Mouse (Mus musculus): ENCODE results near the gene Cldnd2.
"Not testable (repeated sequence)": the region's sequence is repeated elsewhere in the genome, so short reads cannot be mapped to it uniquely, and the experiment has no call there.

Gene Cldnd2

DNA sequence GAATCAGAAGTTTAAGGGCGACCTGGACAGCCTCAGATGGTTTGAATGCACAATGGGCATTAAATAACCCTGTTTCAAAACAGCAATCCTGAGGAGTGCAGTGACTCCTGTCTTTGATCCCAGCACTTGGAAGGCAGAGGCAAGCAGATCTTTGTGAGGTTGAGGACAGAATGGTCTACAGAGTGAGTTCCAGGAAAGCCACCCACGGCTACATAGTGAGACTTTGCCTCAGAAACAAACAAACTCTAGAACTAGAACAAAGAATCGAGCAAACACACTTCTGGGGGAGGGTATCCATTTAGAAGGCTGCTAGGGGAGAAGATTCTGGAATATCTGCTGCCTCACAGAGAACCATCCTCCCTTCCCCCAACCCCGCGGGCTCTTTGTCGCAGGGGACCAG lies at the start of gene Cldnd2:
TSS of gene Cldnd2 (plus strand) at position 301 of the 400 bp plus-strand sequence.
- DNase-seq (ENCODE audit: low read depth): no peak

DNA sequence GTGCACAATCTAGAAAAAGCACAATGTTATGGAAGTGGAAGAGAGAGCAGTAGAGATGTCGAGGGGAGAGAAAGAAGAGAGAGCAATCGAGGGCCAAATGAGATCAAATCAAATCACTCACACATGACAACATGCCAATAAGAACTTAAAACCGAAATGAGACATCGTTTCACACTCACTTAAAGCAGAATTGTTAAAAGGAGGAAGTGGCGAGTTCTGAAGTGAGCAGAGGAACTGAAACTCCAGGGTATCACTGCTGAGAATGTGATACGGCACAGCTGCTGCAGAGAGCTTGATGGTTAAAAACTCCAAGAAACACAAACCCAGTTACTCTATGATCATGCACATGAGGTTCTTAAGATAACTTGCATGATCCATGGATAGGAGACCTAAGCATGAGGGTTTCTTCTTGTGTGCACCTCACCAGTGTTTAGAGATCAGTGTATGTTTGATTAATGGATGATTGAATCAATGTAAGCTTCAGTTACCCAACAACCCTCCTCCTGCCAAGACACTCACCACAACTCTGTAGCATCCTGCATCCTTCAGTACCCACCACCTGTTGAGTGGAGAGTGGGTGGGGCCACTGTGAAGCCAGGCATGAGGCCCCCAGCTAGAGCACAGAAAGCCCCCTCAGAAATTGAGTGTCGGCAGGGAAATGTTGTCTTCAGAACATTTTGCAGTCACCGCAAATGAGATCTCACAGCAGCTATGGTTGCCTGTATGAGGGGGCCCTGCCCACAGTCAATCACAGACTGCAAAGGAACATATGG lies 48.0 kb upstream of the Cldnd2 start:
- no peak for DNase-seq (ENCODE audit: low read depth)

DNA sequence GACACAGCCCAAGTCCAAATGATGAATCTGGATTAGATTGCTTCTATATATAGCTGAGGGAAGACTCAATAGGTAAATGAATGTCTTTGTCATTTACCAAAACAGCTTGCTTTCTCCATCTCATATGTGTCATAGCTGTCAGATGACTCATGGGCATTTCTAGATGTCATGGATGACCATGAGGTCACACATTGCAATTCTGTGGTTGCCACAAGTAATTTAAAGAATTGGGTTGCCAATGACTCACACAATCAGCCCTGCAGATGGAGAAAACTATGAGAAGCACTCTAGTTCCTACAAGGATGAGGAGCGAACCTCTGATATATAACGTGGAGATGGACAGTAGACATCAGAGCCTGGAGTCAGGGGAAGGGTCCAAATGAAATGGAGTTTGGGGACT lies 41.1 kb upstream of the Cldnd2 start:
- DNase-seq (ENCODE audit: low read depth): peak; percentile 90

DNA sequence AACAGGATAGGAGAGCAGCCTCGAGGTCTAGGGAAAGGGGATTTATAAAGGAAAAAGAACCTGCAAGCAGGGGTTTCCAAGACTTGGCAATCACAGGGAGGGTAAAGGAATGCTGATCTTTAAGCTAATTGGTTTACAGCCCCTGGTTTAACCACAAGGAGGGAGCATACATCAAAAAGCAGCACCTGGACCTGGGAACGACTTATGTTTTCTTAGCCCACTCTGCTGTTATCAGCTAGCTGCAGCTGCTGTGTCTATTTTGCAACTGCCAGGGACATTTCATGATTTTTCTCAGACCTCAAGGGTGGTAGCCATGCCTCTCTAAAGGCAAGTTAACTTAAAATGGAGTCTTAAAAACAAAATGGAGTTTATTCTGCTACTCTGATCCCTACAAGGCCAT lies 37.9 kb upstream of the Cldnd2 start:
- no peak for DNase-seq (ENCODE audit: low read depth)

DNA sequence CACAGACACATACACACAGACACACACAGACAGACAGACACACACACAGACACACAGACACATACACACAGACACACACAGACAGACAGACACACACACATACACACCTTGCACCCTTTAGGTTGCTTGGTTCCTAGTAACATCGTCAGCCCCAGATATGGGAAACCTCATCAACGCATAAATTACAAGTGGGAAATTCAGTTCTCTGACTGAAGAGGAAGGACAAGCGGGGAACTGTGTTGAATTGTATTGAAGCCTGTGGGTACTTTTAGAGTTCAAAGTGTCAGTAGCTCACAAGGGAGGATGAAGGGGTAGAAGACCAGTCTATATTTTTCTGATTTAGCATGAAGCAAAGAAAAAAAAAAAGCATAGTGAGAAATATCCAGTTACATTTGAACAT lies 33.0 kb upstream of the Cldnd2 start:
- DNase-seq (ENCODE audit: low read depth): no peak

DNA sequence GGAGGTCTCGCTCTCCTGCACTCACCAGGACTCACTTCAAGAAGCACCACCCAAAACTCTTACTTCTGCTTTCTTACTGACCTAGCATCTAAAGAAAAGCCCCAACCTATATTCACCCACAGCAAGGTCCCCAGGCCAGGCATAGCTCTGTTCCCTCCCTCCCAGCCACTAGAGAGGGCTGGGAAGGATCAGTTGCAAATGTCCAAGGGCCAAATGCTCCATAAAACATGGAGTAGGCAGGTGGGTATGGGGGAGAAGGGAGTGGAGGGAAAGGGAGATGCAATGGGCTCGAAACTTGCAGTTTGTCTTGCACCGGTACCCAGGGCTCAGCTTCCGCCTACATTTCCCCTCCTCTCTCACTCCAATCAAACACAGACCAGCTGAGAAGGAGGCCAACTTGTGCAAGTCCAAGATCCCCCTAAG lies 32.4 kb upstream of the Cldnd2 start, which contains the start of gene Siglecg:
TSS of gene Siglecg (plus strand) at position 74 of the 423 bp plus-strand sequence.
- DNase-seq (ENCODE audit: low read depth): no peak

DNA sequence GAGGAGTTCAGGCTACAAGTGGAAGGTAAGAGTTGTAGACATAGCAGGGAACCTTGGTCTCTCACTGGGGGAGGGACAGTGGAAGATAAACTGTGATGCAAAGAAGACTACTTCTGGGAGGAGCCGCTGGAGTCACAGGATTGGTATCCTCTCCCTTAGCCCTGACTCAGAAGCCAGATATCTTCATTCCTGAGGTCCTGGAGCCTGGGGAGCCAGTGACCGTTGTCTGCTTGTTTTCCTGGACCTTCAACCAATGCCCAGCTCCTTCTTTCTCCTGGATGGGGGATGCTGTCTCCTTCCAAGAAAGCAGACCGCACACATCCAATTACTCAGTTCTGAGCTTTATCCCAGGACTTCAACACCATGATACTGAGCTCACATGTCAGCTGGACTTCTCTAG lies 31.5 kb upstream of the Cldnd2 start:
- peak; percentile 69 for DNase-seq (ENCODE audit: low read depth)

DNA sequence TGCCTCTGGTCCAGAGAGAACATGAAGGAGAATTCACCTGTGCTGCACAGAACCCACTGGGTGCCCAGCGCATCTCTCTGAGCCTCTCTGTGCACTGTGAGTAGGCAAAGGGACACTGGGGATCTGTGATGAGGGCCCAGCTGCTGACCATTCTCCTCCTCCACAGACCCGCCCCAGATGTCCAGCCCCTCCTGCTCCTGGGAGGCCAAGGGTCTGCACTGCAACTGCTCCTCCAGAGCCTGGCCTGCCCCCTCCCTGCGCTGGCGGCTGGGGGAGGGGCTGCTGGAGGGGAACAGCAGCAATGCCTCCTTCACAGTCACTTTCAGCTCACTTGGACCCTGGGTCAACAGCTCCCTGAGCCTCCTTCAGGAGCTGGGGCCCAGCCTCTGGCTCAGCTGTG lies 28.9 kb upstream of the Cldnd2 start:
- DNase-seq (ENCODE audit: low read depth): not testable (repeated sequence)

DNA sequence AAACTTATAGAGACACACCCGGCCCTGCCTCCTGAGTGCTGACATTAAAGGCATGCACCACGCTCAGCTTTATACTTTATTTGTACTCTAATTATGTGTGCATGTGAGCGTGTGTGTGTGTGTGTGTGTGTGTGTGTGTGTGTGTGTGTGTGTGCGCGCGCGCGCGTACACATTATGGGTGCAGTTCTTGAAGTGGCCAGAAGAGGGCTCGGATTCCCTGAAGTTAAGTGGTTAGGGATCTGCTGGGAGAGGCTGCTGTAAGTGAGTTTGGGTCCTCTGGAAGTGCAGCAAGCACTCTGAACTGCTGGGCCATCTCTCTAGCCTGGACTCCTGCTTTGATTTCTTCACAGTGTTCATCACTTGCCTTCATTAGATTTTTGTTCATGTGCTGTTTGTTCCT lies 23.3 kb upstream of the Cldnd2 start:
- no peak for DNase-seq (ENCODE audit: low read depth)

DNA sequence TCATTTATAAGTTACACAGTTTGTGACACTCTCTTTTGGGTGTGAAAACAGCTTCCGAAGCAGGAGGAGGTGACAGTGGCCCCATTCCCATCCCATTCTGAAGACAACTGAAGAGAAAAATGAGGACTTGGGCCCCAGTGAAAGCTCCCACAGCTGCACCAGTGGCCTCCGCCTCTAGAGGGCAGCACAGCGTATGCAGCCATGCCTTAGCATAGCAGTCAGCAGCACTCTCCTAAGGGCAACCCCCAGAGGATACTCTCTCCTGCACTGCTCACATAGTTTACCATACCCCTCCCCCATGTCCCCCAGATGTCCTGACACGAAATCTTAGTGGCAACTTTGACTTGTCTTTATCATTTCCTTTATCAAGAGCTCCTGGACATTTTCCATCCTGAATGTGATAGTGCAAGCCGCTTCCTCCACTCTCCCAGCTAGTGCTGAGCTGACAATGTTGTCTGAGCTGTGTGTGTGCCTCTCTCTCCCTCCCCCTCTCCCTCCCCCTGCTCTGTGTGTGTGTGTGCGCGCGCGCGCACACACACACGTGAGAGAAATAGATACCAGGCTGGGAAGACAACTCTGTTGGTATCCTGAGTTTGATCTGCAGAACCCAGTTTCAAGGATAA lies 17.5 kb upstream of the Cldnd2 start:
- DNase-seq (ENCODE audit: low read depth): peak; percentile 93

DNA sequence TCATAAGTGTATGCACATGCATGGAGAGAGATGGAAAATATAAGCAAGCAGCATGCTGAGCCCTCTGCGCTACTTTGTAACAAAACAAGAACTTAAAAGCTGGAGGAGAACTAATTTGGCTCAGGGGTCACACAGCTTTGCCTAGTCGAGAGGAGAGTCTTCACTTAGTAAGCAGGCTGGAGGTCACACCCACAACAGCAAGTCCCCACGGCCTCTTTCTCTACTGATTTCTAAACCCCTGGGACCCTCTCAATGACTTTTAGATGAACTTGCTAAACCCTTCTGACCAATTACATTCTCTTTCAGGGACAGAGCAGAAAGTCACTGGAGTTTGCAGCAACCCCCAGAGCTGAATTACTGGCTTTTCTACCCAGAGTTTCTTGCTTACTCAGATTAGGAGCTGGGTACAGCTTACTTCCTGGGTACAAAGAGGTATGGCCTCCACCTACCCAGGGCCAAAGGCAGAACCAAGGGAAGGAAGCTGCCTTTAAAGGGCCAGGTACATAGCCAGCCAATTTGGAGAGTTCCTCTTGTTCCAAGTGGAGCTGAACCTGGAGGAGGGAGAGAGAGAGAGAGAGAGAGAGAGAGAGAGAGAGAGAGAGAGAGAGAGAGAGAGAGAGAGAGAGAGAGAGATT lies 16.5 kb upstream of the Cldnd2 start:
- DNase-seq (ENCODE audit: low read depth): no peak

DNA sequence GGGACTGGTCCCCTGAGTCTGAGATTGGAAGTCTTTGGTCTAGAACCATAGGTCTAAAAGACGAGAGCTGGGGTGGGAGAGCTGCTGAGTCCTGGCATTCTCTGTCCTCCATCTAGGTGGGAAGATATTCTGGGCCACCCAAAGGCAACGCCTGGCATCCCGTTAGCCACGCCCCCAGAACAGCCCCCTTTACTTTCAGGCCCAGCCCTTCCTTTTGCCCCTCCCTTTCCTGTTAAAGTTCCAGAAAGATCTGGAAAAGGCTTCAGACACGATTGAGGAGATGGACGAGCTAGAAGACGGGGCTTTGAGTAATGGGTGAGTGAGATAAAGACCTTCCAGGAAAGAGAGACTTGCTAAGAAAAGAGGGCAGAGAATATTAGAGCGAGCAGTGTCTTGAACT lies 13.2 kb upstream of the Cldnd2 start, which contains the start of gene Lim2:
TSS of gene Lim2 (plus strand) at position 265 of the 400 bp plus-strand sequence.
- no peak for DNase-seq (ENCODE audit: low read depth)

DNA sequence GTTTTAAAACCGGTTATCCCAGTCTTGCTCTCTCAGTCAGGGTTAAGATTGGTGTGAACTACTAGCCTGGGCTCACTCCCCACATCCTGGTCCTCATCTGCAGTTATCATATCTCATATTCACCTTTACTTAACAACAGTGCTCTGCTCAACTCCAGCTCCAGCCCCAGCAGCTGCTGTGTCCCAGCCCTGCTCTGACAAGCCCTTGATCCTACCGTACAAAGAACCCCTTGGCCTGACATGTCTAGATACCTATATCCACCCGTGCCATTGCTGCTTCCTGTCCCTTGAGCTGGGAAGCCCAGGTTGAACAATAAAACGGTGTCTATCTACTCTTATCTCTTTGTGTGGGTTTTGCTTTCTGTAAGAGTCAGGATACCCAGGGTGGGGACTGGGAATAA lies 11.1 kb upstream of the Cldnd2 start:
- no peak for DNase-seq (ENCODE audit: low read depth)

DNA sequence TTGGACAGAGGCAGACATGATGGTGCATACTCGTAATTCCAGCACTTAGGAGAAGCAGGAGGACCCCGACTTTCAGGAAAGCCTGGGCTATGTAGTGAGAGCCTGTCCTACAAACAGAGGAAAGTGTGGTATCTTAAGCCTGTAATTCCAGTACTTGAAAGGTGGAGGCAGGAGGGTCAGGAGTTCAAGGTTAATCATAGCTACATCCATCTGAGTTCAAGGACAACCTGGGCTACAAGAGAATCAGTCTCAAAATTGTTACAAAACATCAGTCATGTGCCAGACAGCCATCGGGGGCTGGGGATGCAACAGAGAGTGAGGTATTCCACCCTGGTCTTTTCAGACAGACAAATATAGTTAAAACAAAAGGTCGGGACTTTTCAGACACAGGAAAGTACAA lies 7.7 kb upstream of the Cldnd2 start:
- DNase-seq (ENCODE audit: low read depth): no peak

DNA sequence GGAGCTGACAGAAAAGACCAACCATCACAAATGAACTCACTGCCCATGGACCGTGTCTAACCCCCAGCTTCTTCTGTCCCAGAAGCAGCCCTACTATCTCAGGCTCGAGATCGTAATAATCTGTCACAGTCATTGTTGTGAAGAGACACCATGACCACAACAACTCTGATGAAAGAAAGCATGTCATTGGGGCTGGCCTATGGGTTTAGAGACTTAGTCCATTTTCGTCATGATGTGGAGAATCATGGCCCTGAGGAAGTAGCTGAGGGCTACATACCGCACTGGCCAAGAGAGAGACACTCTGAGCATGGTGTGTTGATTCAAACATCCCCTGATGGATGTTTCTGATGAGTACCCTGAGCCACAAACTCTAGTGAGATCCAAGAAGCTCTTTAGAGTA lies 5.9 kb upstream of the Cldnd2 start:
- DNase-seq (ENCODE audit: low read depth): no peak

DNA sequence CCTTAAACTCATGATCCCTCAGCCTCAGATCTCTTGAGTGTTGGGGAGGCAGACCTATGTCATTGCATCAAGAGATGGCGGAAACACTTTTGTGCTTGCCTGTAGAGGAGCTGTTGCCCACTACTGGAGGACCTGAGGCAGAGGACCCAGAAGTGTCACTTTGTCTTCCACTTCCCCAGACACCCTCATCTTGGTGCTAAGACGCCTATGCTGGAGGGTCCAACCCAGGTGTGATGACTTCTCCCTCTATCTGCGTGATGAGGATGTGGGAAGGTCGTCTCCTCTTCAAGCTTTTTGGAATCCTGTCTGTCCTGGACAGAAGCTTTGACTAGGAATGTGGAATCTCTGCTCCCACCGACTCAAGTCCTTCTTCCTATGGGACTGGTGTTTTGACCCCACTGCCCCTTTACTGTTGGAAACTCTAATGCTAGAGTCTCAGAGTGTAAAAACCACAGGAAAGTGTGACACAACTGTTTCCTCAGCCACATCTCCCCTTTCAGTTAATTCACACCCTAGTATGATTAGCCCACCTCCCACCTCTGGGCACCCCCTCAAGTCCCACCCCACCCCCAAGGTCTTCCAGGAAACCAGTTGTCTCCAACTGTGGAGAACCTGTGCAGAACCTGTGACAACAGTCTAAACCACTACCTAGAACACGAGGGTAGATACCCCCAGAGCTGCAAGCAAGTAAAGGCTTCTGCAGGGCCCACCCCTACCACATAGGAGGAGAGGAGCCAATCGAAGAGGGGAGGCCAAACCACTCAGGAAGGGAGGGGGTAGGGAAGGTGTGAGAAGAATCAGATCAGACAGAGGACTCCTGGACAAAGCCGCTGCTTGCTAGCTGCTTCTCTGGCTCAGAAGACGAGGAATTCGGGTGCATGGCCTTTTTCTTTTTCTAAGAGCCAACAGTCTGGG lies 4.0 kb upstream of the Cldnd2 start, which contains the start of gene Nkg7:
TSS of gene Nkg7 (plus strand) at position 733 of the 915 bp plus-strand sequence.
- DNase-seq (ENCODE audit: low read depth): no peak

DNA sequence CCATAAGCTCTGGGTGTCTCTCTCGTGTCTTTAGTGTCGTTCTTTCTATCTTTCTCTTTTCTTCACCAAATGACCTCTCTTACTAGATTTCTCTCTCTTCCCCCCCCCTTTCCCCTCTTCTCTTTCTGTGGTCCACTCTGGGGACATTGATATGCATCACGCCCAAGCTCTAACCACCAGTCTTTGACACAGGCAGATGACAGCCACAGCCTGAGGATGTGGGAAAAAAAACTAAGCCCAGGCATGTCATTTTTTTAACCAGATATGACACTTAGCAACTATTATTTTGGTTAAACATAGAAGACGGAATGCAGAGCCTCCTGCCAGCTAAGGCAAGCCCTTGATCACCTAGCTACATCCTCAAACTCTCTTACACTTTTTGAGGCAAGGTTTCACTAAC lies 2.0 kb upstream of the Cldnd2 start:
- no peak for DNase-seq (ENCODE audit: low read depth)

DNA sequence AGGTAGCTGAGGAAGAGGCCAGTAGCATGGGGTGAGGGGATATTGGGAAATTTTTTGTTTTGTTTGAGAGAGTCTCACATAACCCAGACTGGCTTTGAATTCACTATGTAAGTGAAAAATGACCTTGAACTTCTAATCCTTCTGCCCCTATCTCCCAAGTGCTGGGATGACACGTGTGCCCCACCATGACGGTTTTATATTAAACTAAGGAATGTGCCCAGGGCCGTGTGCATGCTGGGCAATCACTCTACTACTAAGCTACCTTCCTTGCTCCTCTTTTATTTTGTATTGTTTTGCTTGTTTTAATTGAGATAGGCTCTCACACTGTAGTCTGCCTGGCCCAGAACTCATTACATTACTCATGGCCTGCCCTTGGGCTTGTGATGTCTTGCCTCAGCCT lies 489 bp downstream of the Cldnd2 start:
- DNase-seq (ENCODE audit: low read depth): no peak

DNA sequence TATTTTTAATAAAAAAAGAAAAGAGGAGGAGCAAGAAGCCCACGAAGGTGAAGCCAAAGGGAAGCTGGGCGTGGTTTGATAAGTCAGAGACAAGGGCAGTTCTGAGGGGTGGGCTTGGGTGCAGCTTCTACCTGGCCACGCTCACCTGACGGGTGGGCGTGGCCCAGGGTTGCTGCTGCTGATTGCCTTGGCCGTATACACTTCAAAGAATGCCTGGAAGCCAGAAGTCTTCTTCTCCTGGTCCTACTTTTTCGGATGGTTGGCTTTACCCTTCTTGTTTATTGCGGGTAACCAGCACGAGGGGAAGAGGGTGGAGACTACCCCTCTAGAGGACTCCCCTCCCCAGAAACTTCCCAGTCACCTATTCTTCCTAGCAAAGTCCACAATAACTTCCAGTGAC lies 2.1 kb downstream of the Cldnd2 start:
- peak; percentile 33 for DNase-seq (ENCODE audit: low read depth)

DNA sequence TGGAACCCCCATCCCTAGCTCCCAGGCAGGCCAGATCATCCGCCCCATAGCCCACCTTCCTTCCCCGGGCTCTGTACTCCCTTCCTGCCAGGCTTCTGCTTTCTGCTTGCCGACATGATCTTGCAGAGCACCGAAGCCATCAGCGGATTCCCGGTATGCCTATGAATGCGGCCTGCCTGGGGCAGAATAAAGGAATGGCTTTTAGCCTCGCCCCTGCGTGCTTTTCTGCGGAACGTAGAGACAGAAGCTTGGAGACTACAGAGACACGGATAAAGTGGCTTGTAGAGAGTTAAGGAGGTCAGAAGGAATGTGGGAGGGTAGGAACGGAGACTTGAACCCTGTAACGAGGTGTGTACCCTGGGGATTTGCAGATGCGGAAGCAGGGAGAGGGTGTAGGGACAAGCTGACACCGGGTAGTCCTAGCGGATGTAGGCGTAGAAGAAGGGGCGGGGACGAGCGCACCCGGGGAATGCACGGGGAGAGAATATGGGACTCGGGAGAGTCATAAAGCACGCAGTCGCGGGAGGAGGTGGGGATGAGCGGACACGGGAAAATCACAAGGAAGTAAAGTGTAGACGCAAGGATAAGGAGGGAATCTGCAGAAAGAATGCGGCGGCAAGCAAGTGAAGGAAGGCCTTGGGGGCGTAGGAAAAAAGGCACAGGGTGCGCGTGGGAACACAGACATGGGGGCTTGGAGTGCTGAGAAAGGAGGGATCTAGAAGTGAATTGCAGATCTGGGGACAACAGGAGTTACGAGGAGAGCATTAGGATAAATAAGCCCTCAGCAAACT lies 2.7 kb downstream of the Cldnd2 start:
- DNase-seq (ENCODE audit: low read depth): peak; percentile 89

DNA sequence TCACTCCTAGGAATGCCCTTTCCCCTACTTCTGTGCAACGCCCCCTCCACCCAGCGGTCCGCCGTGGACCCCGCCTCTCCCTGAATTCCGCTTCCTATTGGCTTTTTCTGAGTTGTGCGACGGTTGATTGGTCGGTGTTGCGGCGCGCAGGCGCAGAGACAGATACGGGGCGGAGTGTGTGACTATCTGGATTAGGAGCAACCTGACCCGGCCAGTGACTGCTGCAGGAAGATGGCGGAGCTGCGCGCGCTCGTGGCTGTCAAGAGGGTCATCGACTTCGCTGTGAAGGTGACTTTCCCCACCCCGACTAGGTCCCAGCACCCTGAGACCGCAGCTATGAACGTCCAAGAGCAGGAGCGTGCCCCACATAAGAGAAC lies 3.3 kb downstream of the Cldnd2 start, which contains the start of the genes Etfb and Gm45233:
TSS of gene Etfb (plus strand) at position 167 of the 377 bp plus-strand sequence.
TSS of gene Gm45233 (plus strand) at position 212 of the 377 bp plus-strand sequence.
- DNase-seq (ENCODE audit: low read depth): peak; percentile 98

Data from NIH3T3 (cell line).